In the genomic region with DNA sequence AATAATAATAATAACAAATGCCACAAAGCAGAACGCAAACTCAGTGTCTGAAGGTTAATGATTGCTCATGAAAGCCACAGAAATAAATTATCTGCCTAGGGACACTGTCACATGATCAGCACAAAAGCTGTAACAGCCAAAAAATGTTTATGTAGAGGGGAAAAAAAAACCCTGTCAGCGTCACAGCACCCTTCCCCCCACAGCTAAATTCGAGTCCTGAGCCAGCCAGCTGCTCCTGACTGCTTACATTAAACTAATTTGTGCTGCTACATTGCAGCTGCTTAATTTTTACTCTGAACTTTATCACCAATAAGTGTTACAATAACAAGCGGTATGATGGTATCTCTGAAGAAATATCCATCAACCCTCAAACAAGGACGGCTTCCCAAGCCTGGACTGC, we compare ENCODE assay signal across 8 mouse cellular contexts.
DNase-seq lines count a peak whose midpoint lies in the region; ATAC-seq lines count a peak whose summit lies in the region.

No protein-coding gene starts in this region.

- H3K4me1 ChIP-seq in lung, embryonic 16.5 days (replicated peaks; ENCODE audit: control insufficient read depth, insufficient read depth, low read length) = no peaks in the 10 kb centered on the region
- H3K4me1 ChIP-seq in hindbrain, embryonic 12.5 days = peaks cover 10% of the 10 kb centered on the region
- H3K4me1 ChIP-seq in limb, embryonic 15.5 days = peaks cover 6% of the 10 kb centered on the region; the same call in 1 of the 2 replicates
- H3K4me1 ChIP-seq in stomach, embryonic 16.5 days (ENCODE audit: control insufficient read depth, insufficient read depth, low read length) = peaks cover 4% of the 10 kb centered on the region; the same call in 1 of the 2 replicates

- H3K4me2 ChIP-seq in lung, embryonic 16.5 days (ENCODE audit: low read depth, low read length) = no peak overlapping the region
- no peak overlapping the region; the same call in 1 of the 2 replicates for H3K4me2 ChIP-seq in hindbrain, embryonic 12.5 days (replicated peaks)
- peak overlapping the region; percentile 7; the same call in 1 of the 2 replicates for H3K4me2 ChIP-seq in limb, embryonic 15.5 days
- H3K4me2 ChIP-seq in stomach, embryonic 16.5 days (ENCODE audit: low read depth, low read length) = peak overlapping the region; percentile 13; the same call in 1 of the 2 replicates

- H3K27ac ChIP-seq in lung, embryonic 16.5 days (ENCODE audit: low read length) = 0 out of 2 replicates have a peak overlapping the region, but pooled peaks have one; percentile 51
- peak overlapping the region; percentile 74 for H3K27ac ChIP-seq in hindbrain, embryonic 12.5 days
- no peak overlapping the region for H3K27ac ChIP-seq in limb, embryonic 15.5 days
- H3K27ac ChIP-seq in stomach, embryonic 16.5 days (ENCODE audit: low read length) = no peak overlapping the region; the same call in 1 of the 2 replicates

- no peaks in the 10 kb centered on the region for H3K27me3 ChIP-seq in lung, embryonic 16.5 days (ENCODE audit: control insufficient read depth, insufficient read depth, low read depth, low read length)
- H3K27me3 ChIP-seq in hindbrain, embryonic 12.5 days = no peaks in the 10 kb centered on the region
- H3K27me3 ChIP-seq in limb, embryonic 15.5 days = no peaks in the 10 kb centered on the region
- H3K27me3 ChIP-seq in stomach, embryonic 16.5 days (ENCODE audit: control insufficient read depth, insufficient read depth, low read length) = no peaks in the 10 kb centered on the region

- no peak overlapping the region for H3K9ac ChIP-seq in lung, embryonic 16.5 days (ENCODE audit: low read length)
- no peak overlapping the region for H3K9ac ChIP-seq in hindbrain, embryonic 12.5 days
- no peak overlapping the region for H3K9ac ChIP-seq in limb, embryonic 15.5 days
- H3K9ac ChIP-seq in stomach, embryonic 16.5 days (ENCODE audit: low read length) = no peak overlapping the region

- ATAC-seq in lung, embryonic 16.5 days (ENCODE audit: low read depth) = peak; percentile 79
- peak; percentile 42 for ATAC-seq in hindbrain, embryonic 12.5 days (ENCODE audit: low FRiP score)
- no peak for ATAC-seq in limb, embryonic 15.5 days (ENCODE audit: insufficient number of reproducible peaks, low FRiP score, low TSS enrichment, low read depth)
- ATAC-seq in stomach, embryonic 16.5 days (ENCODE audit: insufficient read depth, low FRiP score) = 0 out of 2 replicates have a peak, but pooled peaks have one; percentile 25
- ATAC-seq in inflammation-experienced regulatory T-cells, adult 6 months = no peak

- H3K4me3 ChIP-seq in lung, embryonic 16.5 days (ENCODE audit: low read length) = no peak overlapping the region
- H3K4me3 ChIP-seq in hindbrain, embryonic 12.5 days = no peak overlapping the region
- no peak overlapping the region for H3K4me3 ChIP-seq in limb, embryonic 15.5 days
- no peak overlapping the region for H3K4me3 ChIP-seq in stomach, embryonic 16.5 days (replicated peaks; ENCODE audit: low read length)

- WGBS in lung, embryonic 16.5 days = 25% methylated on average over 5 of the region's 5 CpGs
- whole genome bisulfite sequencing in hindbrain, embryonic 12.5 days = 23% methylated on average over 5 of the region's 5 CpGs
- 13% methylated on average over 5 of the region's 5 CpGs for WGBS in limb, embryonic 15.5 days
- WGBS in stomach, embryonic 16.5 days = 19% methylated on average over 5 of the region's 5 CpGs

- H3K36me3 ChIP-seq in lung, embryonic 16.5 days (ENCODE audit: control insufficient read depth, insufficient read depth, low read length) = no peaks in the 10 kb centered on the region
- no peaks in the 10 kb centered on the region for H3K36me3 ChIP-seq in hindbrain, embryonic 12.5 days
- no peaks in the 10 kb centered on the region for H3K36me3 ChIP-seq in limb, embryonic 15.5 days
- no peaks in the 10 kb centered on the region for H3K36me3 ChIP-seq in stomach, embryonic 16.5 days (ENCODE audit: control insufficient read depth, insufficient read depth, low read length)

- no peak for DNase-seq in lung, postnatal 36 days
- DNase-seq in B cell, adult 2 months = no peak
- no peak for DNase-seq in layer of hippocampus, postnatal 25 days (ENCODE audit: extremely low spot score in 1 of 2, low spot score in 1 of 2)

- no peaks in the 10 kb centered on the region for H3K9me3 ChIP-seq in lung, embryonic 16.5 days (ENCODE audit: control insufficient read depth, low read length)
- no peaks in the 10 kb centered on the region for H3K9me3 ChIP-seq in hindbrain, embryonic 12.5 days (replicated peaks)
- no peaks in the 10 kb centered on the region for H3K9me3 ChIP-seq in limb, embryonic 15.5 days
- H3K9me3 ChIP-seq in stomach, embryonic 16.5 days (replicated peaks; ENCODE audit: control insufficient read depth, low read length) = no peaks in the 10 kb centered on the region

Comparison
In these comparisons a context has a peak if more than half of its experiments do, and no peak if none do; other contexts are left out.
1. ATAC-seq: peak in lung, embryonic 16.5 days (single experiment), hindbrain, embryonic 12.5 days (single experiment) and stomach, embryonic 16.5 days (single experiment); none in limb, embryonic 15.5 days (single experiment) and inflammation-experienced regulatory T-cells, adult 6 months (single experiment).
2. H3K27ac ChIP-seq: peak in lung, embryonic 16.5 days (single experiment) and hindbrain, embryonic 12.5 days (single experiment); none in limb, embryonic 15.5 days (single experiment) and stomach, embryonic 16.5 days (single experiment).
3. H3K4me2 ChIP-seq: peak in limb, embryonic 15.5 days (single experiment) and stomach, embryonic 16.5 days (single experiment); none in lung, embryonic 16.5 days (single experiment) and hindbrain, embryonic 12.5 days (single experiment).